Mouse (Mus musculus) midbrain, embryonic 16.5 days (tissue): ENCODE data around the gene Hnrnpul1. TPM values are rescaled to one million over a fixed set of nuclear protein-coding genes. Genes with fewer than 3 reads are reported as not detected.
A peak's percentile ranks its signal among the peaks of the same experiment; 100 is the strongest.

ENCODE experiments used
- ATAC-seq: fragments of 200-750 bp; cut with Nextera tagmentation; 2 replicates; pipeline ENCODE4 v1.8.0; 2017; ENCODE audit warnings: moderate TSS enrichment
- H3K27ac ChIP-seq: fragments of 300-500 bp; sonication (generic); 2 replicates; pipeline ENCODE4 v1.5.1; 2014; ENCODE audit warnings: mild to moderate bottlenecking, low read length, mixed read lengths
- H3K27me3 ChIP-seq: fragments of 300-500 bp; sonication (generic); 2 replicates; pipeline ENCODE4 v1.6.1; 2014; ENCODE audit warnings: low read depth, low read length, mixed read lengths; ENCODE audit not compliant: control insufficient read depth, insufficient read depth
- H3K36me3 ChIP-seq: fragments of 300-500 bp; sonication (generic); 2 replicates; pipeline ENCODE4 v1.6.1; 2014; ENCODE audit warnings: mild to moderate bottlenecking, low read length, moderate library complexity, mixed read lengths; ENCODE audit not compliant: control insufficient read depth, insufficient read depth
- H3K4me1 ChIP-seq: fragments of 300-500 bp; sonication (generic); 2 replicates; pipeline ENCODE4 v1.6.1; 2014; ENCODE audit warnings: mild to moderate bottlenecking, low read length, mixed read lengths; ENCODE audit not compliant: control insufficient read depth, insufficient read depth
- H3K4me2 ChIP-seq: fragments of 300-500 bp; sonication (generic); 2 replicates; pipeline ENCODE4 v1.6.1; 2014; ENCODE audit warnings: mild to moderate bottlenecking, low read length, mixed read lengths
- H3K4me3 ChIP-seq: fragments of 300-500 bp; sonication (generic); 2 replicates; pipeline ENCODE4 v1.5.1; 2014; ENCODE audit warnings: low read depth, mild to moderate bottlenecking, low read length, moderate library complexity, mixed read lengths
- H3K9ac ChIP-seq: fragments of 300-500 bp; sonication (generic); 2 replicates; pipeline ENCODE4 v1.6.1; 2014; ENCODE audit warnings: low read depth, low read length, mixed read lengths
- H3K9me3 ChIP-seq: fragments of 300-500 bp; sonication (generic); replicated peaks from 2 replicates; pipeline ENCODE4 v1.6.1; 2014; ENCODE audit warnings: mild to moderate bottlenecking, low read length, mixed read lengths; ENCODE audit not compliant: control insufficient read depth, poor library complexity, severe bottlenecking
- WGBS: fragments of 180-500 bp; shearing (Covaris S2); extraction: QIAGEN DNeasy Blood & Tissue Kit; methylation state at CpG from one replicate; pipeline ENCODE4 v1.1.7; 2014; 5-methylcytosine and 5-hydroxymethylcytosine counted together
- polyA plus RNA-seq: library from polyadenylated mRNA; unstranded; fragments of >200 nt; fragmentation: Nextera tagmentation; extraction: Ambion mirVana; gene quantifications from 2 replicates; pipeline ENCODE4 v1.2.1, GENCODE M21; 2015

Hnrnpul1 gene
- polyA plus RNA-seq, 1 experiment from 2014 or later: 38.3 TPM

DNA sequence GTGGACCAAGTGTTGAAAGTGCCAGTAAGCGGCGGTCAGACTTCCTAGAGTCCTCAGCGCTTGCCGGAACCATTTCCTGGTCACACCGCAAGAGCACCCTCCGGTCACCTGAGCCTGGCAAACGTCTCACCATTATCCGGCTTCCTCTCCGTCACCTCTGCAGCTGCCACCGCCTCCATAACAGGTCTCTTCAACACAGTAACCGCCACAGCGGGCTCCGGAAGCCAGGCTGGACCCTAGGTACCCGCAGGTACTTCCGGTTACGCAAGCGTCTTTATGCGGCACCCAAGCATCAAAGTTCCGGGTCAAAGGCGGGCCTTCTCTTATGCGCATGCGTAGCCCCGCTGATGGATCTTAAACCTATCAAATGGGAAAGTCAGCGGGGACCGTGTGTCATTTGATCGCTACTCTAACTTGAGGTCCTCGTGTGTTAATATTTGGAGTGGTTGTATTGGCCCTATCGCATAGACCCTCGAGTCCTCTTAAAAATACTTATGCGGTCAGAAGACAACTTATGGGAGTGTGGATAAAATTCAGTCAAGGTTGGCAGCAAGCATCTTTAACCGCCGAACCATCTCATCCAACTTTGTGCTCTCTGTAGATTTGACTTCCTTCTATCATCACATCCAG is 35.7 kb downstream of the Hnrnpul1 start, which contains the start of gene Ccdc97:
Ccdc97 (minus strand) TSS at position 301 of the 630 bp plus-strand sequence.
- H3K27me3 ChIP-seq: no peaks in the 10 kb centered on the region
- ATAC-seq: peak; percentile 87
- peaks cover 16% of the 10 kb centered on the region for H3K4me1 ChIP-seq
- H3K36me3 ChIP-seq: peaks cover 45% of the 10 kb centered on the region
- peak within 1 kb of the TSS; percentile 66 for H3K4me3 ChIP-seq
- no peaks in the 10 kb centered on the region for H3K9me3 ChIP-seq
- peak within 1 kb of the TSS; percentile 70 for H3K4me2 ChIP-seq
- H3K27ac ChIP-seq: peak within 1 kb of the TSS; percentile 82
- H3K9ac ChIP-seq: peak within 1 kb of the TSS; percentile 74
- 4% methylated on average over 32 of the region's 32 CpGs for WGBS

DNA sequence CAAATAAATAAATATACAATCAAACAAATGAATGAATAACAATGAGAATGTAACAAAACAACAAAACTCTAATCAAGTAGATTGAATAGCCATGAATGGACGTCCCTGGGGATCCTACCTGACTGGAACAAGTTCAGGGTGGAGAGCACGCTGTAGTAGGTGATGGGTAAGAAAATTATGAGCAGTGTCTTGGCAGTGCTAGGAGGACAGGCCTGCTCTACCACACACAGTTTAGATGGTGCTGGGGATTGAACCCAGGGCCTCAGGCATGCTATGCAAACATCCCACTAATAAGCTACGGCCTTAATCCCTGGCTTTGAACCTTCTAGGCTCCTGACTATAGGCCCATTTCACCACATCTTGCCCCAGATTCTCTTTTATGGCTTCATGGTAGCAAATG is 37.1 kb downstream of the Hnrnpul1 start:
- peaks cover 38% of the 10 kb centered on the region for H3K36me3 ChIP-seq
- peak overlapping the region; percentile 70; the same call in 1 of the 2 replicates for H3K4me2 ChIP-seq
- peaks cover 16% of the 10 kb centered on the region for H3K4me1 ChIP-seq
- no peak for ATAC-seq
- H3K27me3 ChIP-seq: no peaks in the 10 kb centered on the region
- 79% methylated on average over 3 of the region's 3 CpGs for WGBS
- no peak overlapping the region for H3K4me3 ChIP-seq
- H3K9me3 ChIP-seq: no peaks in the 10 kb centered on the region
- no peak overlapping the region for H3K9ac ChIP-seq
- no peak overlapping the region for H3K27ac ChIP-seq

DNA sequence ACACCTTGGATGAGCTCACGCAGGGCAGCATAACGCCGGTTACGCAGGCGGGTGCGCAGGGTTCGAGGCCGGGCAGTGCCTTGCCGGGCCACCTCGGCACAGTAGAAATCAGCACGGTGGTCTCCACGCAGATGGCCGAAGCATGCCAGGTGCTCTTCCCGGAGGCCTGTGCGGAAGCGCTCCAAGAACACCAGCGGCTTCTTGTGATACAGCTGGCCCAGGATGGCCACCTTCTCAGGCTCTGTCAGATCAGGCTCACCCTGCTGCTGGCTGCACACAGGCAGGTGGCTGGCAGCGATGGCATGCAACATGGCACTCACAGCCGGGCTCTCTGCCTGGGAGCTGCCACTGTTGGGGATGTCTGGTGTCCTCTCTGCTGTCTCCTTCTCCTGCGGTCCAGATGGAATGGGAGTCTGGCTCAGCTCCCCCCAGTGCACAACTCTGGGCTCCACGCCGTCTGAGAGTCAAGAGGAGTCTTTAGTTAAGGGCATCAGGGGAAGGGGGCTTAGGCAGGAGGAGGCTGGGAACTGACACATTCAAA is 38.8 kb downstream of the Hnrnpul1 start:
- Histone ChIP-seq H3K27ac (no peak overlapping the region), H3K9me3 (no peaks in the 10 kb centered on the region), H3K4me2 (no peak overlapping the region), H3K36me3 (peaks cover 30% of the 10 kb centered on the region), H3K27me3 (no peaks in the 10 kb centered on the region), H3K9ac (no peak overlapping the region), H3K4me3 (no peak overlapping the region), H3K4me1 (peaks cover 17% of the 10 kb centered on the region)
- ATAC-seq: no peak
- 95% methylated on average over 22 of the region's 22 CpGs for WGBS

DNA sequence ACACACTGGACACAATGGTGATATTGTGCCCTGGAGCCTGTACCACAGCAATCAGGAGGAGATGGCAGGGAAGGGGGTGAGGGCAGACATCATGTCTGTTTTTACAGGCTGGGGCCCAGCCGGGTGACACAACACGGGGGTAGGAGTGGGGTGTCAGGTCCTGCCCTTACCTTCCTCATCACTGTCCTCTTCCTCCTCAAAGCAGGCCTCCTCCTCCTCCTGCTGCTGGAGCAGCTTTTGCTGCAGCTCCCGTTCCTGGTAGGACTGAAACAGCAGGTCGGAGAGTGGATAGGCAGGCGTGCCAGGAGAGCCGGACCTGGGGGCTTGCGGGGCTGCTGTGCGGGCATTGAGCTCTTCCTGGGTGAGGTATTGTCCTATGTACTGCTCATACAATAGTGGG is 40.0 kb downstream of the Hnrnpul1 start:
- no peaks in the 10 kb centered on the region for H3K27me3 ChIP-seq
- H3K4me3 ChIP-seq: no peak overlapping the region
- H3K27ac ChIP-seq: no peak overlapping the region
- H3K4me2 ChIP-seq: no peak overlapping the region
- 95% methylated on average over 8 of the region's 8 CpGs for WGBS
- peaks cover 26% of the 10 kb centered on the region for H3K4me1 ChIP-seq
- H3K9me3 ChIP-seq: no peaks in the 10 kb centered on the region
- peaks cover 27% of the 10 kb centered on the region for H3K36me3 ChIP-seq
- H3K9ac ChIP-seq: no peak overlapping the region
- ATAC-seq: no peak

DNA sequence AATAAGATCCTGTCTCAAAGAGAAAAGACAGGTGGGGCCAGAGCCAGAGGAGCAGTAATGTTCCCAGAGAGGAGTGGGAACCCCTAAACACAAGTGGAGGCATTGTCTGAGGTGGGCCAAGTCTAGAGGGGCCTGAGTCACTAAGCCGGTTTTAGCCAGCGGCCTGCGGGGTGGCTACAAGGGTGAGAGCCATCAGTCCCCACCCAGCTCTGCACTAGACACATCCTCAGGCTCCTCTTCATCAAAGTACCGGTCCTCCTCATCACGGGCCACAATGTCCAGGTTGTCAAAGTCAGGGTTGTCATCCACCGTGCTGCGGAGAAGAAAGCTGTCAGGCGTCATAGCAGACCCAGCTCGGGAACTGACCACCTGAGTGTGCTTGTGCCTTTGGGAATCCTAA is 41.8 kb downstream of the Hnrnpul1 start:
- Histone ChIP-seq H3K4me2 (no peak overlapping the region), H3K27me3 (no peaks in the 10 kb centered on the region), H3K9me3 (no peaks in the 10 kb centered on the region), H3K36me3 (peaks cover 27% of the 10 kb centered on the region), H3K4me1 (peaks cover 15% of the 10 kb centered on the region), H3K4me3 (no peak overlapping the region), H3K9ac (no peak overlapping the region), H3K27ac (no peak overlapping the region)
- WGBS: 89% methylated on average over 9 of the region's 9 CpGs
- no peak for ATAC-seq

DNA sequence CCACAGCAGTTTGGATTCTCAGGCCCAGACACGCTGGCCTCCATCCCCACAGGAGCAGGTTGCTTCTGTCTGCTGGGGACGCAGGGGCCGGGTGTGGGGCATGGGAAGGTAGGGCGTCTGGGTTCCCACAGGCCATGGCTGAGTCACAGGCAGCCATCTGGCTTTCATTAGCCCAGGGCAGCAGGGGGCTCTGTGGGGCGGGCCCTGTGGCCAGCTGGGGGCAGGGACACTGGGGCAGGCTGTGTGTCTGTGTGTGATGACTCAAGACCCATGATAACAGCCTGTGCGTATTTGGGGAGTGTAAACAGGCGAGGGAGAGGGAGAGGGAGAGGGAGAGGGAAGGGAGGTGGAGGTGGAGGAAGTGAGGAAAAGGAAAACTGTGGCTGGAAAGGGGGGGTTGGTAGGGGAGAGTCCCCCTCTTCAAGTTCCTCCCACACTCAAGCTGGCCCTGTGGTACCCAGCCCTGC is 42.8 kb downstream of the Hnrnpul1 start:
- Histone ChIP-seq H3K36me3 (peaks cover 27% of the 10 kb centered on the region), H3K27ac (no peak overlapping the region), H3K9me3 (no peaks in the 10 kb centered on the region), H3K9ac (0 out of 2 replicates have a peak overlapping the region, but pooled peaks have one; percentile 4), H3K4me3 (no peak overlapping the region), H3K4me1 (peaks cover 10% of the 10 kb centered on the region), H3K4me2 (no peak overlapping the region), H3K27me3 (no peaks in the 10 kb centered on the region)
- WGBS: 38% methylated on average over 7 of the region's 7 CpGs
- no peak for ATAC-seq

DNA sequence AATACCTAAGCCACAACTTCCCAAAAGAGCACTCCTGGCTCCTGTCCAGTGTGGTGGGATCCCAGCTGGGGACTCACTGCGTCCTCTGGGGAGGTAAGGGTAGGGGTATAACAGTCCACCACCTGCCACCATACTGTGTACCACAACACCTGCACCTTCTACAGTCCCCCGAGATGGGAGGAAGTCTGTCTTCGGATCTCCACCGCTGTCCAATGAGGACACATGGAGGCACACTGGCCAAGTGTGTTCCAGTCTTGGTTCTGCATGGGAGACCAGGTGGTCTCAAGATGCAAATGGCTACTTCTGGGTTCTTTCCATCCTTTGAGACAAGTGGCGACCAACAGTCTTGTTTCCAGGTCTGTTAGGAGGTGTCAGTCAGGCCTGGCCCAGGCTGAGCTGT is 43.4 kb downstream of the Hnrnpul1 start:
- ATAC-seq: 0 out of 2 replicates have a peak, but pooled peaks have one; percentile 30
- peaks cover 10% of the 10 kb centered on the region for H3K4me1 ChIP-seq
- no peak overlapping the region for H3K4me2 ChIP-seq
- H3K27ac ChIP-seq: no peak overlapping the region
- H3K9ac ChIP-seq: no peak overlapping the region
- 66% methylated on average over 5 of the region's 5 CpGs for WGBS
- peaks cover 26% of the 10 kb centered on the region for H3K36me3 ChIP-seq
- no peak overlapping the region for H3K4me3 ChIP-seq
- no peaks in the 10 kb centered on the region for H3K27me3 ChIP-seq
- no peaks in the 10 kb centered on the region for H3K9me3 ChIP-seq

DNA sequence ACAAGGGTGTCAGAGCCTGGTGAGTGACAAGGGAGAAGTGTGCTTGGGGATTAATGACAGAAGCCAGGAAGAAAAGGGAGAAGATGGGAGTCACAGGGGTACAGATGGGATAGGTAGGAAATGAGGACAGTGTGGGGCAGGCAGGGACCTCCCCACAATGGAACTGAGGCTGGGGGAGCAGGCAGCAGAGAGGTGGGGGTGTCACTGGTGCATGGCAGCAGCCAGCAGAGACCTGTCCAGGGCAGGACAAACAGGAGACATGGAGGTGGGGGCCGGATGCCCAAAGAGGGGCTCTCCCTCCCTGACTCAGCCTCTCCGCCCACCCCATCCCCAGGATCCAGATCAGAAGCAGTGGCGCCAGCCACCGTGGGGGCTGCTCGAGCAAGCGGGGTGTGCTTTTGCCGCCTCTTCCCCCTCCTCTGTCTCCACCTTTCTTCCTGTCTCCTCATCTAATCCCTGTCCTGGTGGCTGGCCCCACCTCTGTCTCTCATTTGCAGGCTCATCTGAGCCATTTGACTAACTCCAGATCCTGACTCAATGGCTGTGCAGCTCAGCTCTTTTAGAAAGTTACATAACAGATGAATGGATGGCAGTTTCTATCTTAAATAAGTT is 43.9 kb downstream of the Hnrnpul1 start:
- H3K4me2 ChIP-seq: no peak overlapping the region; the same call in 1 of the 2 replicates
- ATAC-seq: peak; percentile 17; the same call in 1 of the 2 replicates
- 6% methylated on average over 7 of the region's 7 CpGs for WGBS
- no peak overlapping the region for H3K4me3 ChIP-seq
- H3K4me1 ChIP-seq: peaks cover 10% of the 10 kb centered on the region
- peak overlapping the region; percentile 55 for H3K9ac ChIP-seq
- no peaks in the 10 kb centered on the region for H3K27me3 ChIP-seq
- peaks cover 21% of the 10 kb centered on the region for H3K36me3 ChIP-seq
- no peaks in the 10 kb centered on the region for H3K9me3 ChIP-seq
- no peak overlapping the region for H3K27ac ChIP-seq

DNA sequence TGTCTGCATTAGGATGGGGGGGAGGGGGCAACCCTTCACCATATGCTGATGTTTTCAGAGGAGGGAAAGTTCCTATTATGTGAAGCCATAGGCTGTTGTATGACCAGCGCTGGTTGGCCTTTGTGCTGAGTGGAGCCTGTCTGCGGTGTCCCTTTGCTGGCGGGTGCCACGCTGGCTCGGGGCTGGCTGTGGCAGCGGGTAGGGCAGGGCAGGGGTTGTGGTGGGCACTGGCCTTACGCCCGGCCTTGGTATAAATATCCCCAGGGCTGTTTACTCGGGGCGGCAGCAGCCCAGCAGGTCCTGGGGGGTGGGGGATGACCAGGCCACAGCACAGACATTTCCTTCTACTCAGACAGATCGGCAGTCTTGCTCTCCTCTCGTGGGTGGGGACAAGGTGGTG is 44.6 kb downstream of the Hnrnpul1 start:
- H3K36me3 ChIP-seq: peaks cover 16% of the 10 kb centered on the region
- H3K4me1 ChIP-seq: peaks cover 10% of the 10 kb centered on the region
- peak; percentile 12; the same call in 1 of the 2 replicates for ATAC-seq
- no peak overlapping the region for H3K4me2 ChIP-seq
- no peaks in the 10 kb centered on the region for H3K27me3 ChIP-seq
- 17% methylated on average over 12 of the region's 12 CpGs for WGBS
- H3K9ac ChIP-seq: peak overlapping the region; percentile 55; the same call in 1 of the 2 replicates
- H3K27ac ChIP-seq: no peak overlapping the region
- no peak overlapping the region for H3K4me3 ChIP-seq
- H3K9me3 ChIP-seq: no peaks in the 10 kb centered on the region
